Mouse (Mus musculus) pancreas, adult 10 weeks (tissue): ENCODE results near the gene Cab39l. TPM values are rescaled to one million over a fixed set of nuclear protein-coding genes. Genes with fewer than 3 reads are reported as not detected.

Experiments used
- polyA plus RNA-seq: library from polyadenylated mRNA; stranded (reverse); fragments of 350-450 nt; fragmentation: Illumina TruSeq; extraction: RNeasy Lipid Tissue Mini Kit (QIAGEN cat#74804); gene quantifications from one replicate; pipeline ENCODE4 v1.2.3, GENCODE M21; 2015; ENCODE audit warnings: low read depth, low replicate concordance; ENCODE audit not compliant: insufficient read depth

The Cab39l gene
- polyA plus RNA-seq = 5.7 TPM

GRCm38 (mm10) chr14:59440558-59441471 lies at the start of gene Cab39l, which contains the start of gene Setdb2:
Gene Cab39l, plus strand, starts transcription at chr14:59440972.
Gene Setdb2, minus strand, starts transcription at chr14:59440884.

GRCm38 (mm10) chr14:59395281-59395680 lies 45.5 kb upstream of the Cab39l start, which contains the start of gene Phf11c:
Gene Phf11c, minus strand, starts transcription at chr14:59395381.

GRCm38 (mm10) chr14:59597398-59598259 lies 156.9 kb downstream of the Cab39l start, which contains the start of gene Cdadc1:
Gene Cdadc1, minus strand, starts transcription at chr14:59597959.

GRCm38 (mm10) chr14:59625158-59625805 lies 184.5 kb downstream of the Cab39l start, which contains the start of gene Shisa2:
Gene Shisa2, plus strand, starts transcription at chr14:59625308.

Other genes with a start within 250 kb of the Cab39l start
- 12.9 TPM for gene Rcbtb1, start 239.8 kb upstream of the Cab39l start, polyA plus RNA-seq
- gene Gm6904, start 180.8 kb upstream of the Cab39l start, polyA plus RNA-seq = not detected
- not detected for gene Phf11a, start 143.4 kb upstream of the Cab39l start, polyA plus RNA-seq
- not detected for gene Phf11b, start 99.6 kb upstream of the Cab39l start, polyA plus RNA-seq
- 7.0 TPM for gene Phf11d, start 75.5 kb upstream of the Cab39l start, polyA plus RNA-seq
- gene Phf11c, start 45.6 kb upstream of the Cab39l start, polyA plus RNA-seq = 0.46 TPM
- gene Setdb2, start 88 bp upstream of the Cab39l start, polyA plus RNA-seq = 1.2 TPM
- gene Cdadc1, start 157.0 kb downstream of the Cab39l start, polyA plus RNA-seq = 9.0 TPM
- 0.26 TPM for gene Shisa2, start 184.3 kb downstream of the Cab39l start, polyA plus RNA-seq